Mouse (Mus musculus) CH12.LX (cell line): ENCODE measurements at regions not wholly inside any gene's neighbourhood (a gene's known extent, or its start where the extent isn't known, plus 50 kb on each side); places are given as distances from the start of the nearest gene placed in this dataset.

ENCODE experiments used
- DNase-seq: peaks from one replicate; pipeline ENCODE4 v3.0.0-alpha.2; 2013; ENCODE audit errors: extremely low read depth
- H3K27ac ChIP-seq: 2 replicates; pipeline ENCODE4 v1.5.1; 2012; ENCODE audit warnings: low read depth, mild to moderate bottlenecking, control low read depth, moderate library complexity; ENCODE audit not compliant: insufficient read depth
- H3K27me3 ChIP-seq: replicated peaks from 2 replicates; pipeline ENCODE3; 2012; ENCODE audit warnings: inconsistent platforms
- H3K36me3 ChIP-seq, 2 experiments: replicated peaks in 1 of 2; 2 replicates each; pipeline versions ENCODE3 to v1.6.1; 2012; ENCODE audit warnings: inconsistent platforms in 1 of 2, low read length in 1 of 2, mild to moderate bottlenecking in 1 of 2, mixed read lengths in 1 of 2, moderate library complexity in 1 of 2; ENCODE audit not compliant: control insufficient read depth in 1 of 2, insufficient read depth in 1 of 2
- H3K4me1 ChIP-seq, 2 experiments: 2 replicates each; pipeline ENCODE4 v1.6.1; 2012; ENCODE audit warnings: inconsistent platforms in 1 of 2, moderate library complexity in 1 of 2; ENCODE audit not compliant: insufficient read depth in 2 of 2, control insufficient read depth in 1 of 2
- H3K4me2 ChIP-seq: 2 replicates; pipeline ENCODE4 v1.6.1; 2012; ENCODE audit warnings: low read depth, mild to moderate bottlenecking, control low read depth; ENCODE audit not compliant: poor library complexity, insufficient read depth, severe bottlenecking
- H3K4me3 ChIP-seq, 3 experiments: fragments of 150-350 bp in 1 of 3; sonication (generic) in 1 of 3; replicated peaks in 1 of 3; 2 replicates each; pipeline versions ENCODE3 to v1.5.1; 2011 to 2012; ENCODE audit warnings: low read depth in 2 of 3, low read length in 2 of 3, mild to moderate bottlenecking in 2 of 3, moderate library complexity in 2 of 3, control low read depth in 1 of 3, improper control_type of control experiment in 1 of 3, inconsistent platforms in 1 of 3, mixed read lengths in 1 of 3; ENCODE audit not compliant: poor library complexity in 1 of 3
- H3K79me2 ChIP-seq: replicated peaks from 2 replicates; pipeline ENCODE4 v1.6.1; 2012; ENCODE audit warnings: mild to moderate bottlenecking, moderate library complexity; ENCODE audit not compliant: control insufficient read depth, poor library complexity, insufficient read depth, severe bottlenecking; ENCODE audit errors: extremely low read depth
- H3K9ac ChIP-seq: 2 replicates; pipeline ENCODE4 v1.6.1; 2012; ENCODE audit warnings: low read depth, mild to moderate bottlenecking, control low read depth, moderate library complexity; ENCODE audit not compliant: insufficient read depth
- H3K9me3 ChIP-seq: replicated peaks from 2 replicates; pipeline ENCODE3; 2012; ENCODE audit warnings: low read length, inconsistent platforms, mixed read lengths
- BHLHE40 ChIP-seq: IDR thresholded peaks from 2 replicates; pipeline ENCODE4 v1.6.1; 2011; ENCODE audit warnings: mild to moderate bottlenecking, low read depth, low read length, improper control_type of control experiment
- CHD2 ChIP-seq: IDR thresholded peaks from 2 replicates; pipeline ENCODE4 v1.6.1; 2011; ENCODE audit warnings: low read length, improper control_type of control experiment
- ELF1 ChIP-seq: IDR thresholded peaks from 2 replicates; pipeline ENCODE4 v1.6.1; 2014; ENCODE audit warnings: low read depth, mild to moderate bottlenecking, inconsistent platforms, low read length, improper control_type of control experiment
- EP300 ChIP-seq: IDR thresholded peaks from 2 replicates; pipeline ENCODE4 v1.6.1; 2011; ENCODE audit warnings: low read length, improper control_type of control experiment
- ETS1 ChIP-seq: conservative IDR thresholded peaks from 2 replicates; pipeline ENCODE4 v1.6.1; 2012; ENCODE audit warnings: low read depth, mild to moderate bottlenecking, inconsistent platforms, low read length, improper control_type of control experiment, moderate library complexity
- GABPA ChIP-seq: IDR thresholded peaks from 2 replicates; pipeline ENCODE4 v1.6.1; 2012; ENCODE audit warnings: low read depth, low read length, improper control_type of control experiment, inconsistent platforms; ENCODE audit not compliant: insufficient replicate concordance
- HCFC1 ChIP-seq: IDR thresholded peaks from 2 replicates; pipeline ENCODE4 v1.6.1; 2012; ENCODE audit warnings: low read depth, mild to moderate bottlenecking, inconsistent platforms, low read length, improper control_type of control experiment
- JUN ChIP-seq: IDR thresholded peaks from 2 replicates; pipeline ENCODE4 v1.6.1; 2011; ENCODE audit warnings: low read depth, mild to moderate bottlenecking, low read length, improper control_type of control experiment, moderate library complexity; ENCODE audit not compliant: insufficient read depth
- JUND ChIP-seq: conservative IDR thresholded peaks from 2 replicates; pipeline ENCODE4 v1.6.1; 2011; ENCODE audit warnings: low read depth, low read length, improper control_type of control experiment
- KAT2A ChIP-seq: IDR thresholded peaks from 2 replicates; pipeline ENCODE4 v1.6.1; 2012; ENCODE audit warnings: low read length, improper control_type of control experiment, inconsistent platforms; ENCODE audit not compliant: insufficient replicate concordance
- MAFK ChIP-seq: IDR thresholded peaks from 2 replicates; pipeline ENCODE4 v1.6.1; 2011; ENCODE audit warnings: low read length, improper control_type of control experiment; ENCODE audit not compliant: insufficient replicate concordance
- MEF2A ChIP-seq: IDR thresholded peaks from 2 replicates; pipeline ENCODE4 v1.6.1; 2014; ENCODE audit warnings: low read depth, mild to moderate bottlenecking, inconsistent platforms, low read length, improper control_type of control experiment, borderline replicate concordance
- MYC ChIP-seq: IDR thresholded peaks from 2 replicates; pipeline ENCODE4 v1.6.1; 2011; ENCODE audit warnings: low read depth, mild to moderate bottlenecking, improper control_type of control experiment, low read length
- NRF1 ChIP-seq: IDR thresholded peaks from 2 replicates; pipeline ENCODE4 v1.6.1; 2014; ENCODE audit warnings: low read depth, mild to moderate bottlenecking, inconsistent platforms, low read length, improper control_type of control experiment, moderate library complexity
- POLR2A ChIP-seq: IDR thresholded peaks from 2 replicates; pipeline ENCODE4 v1.6.1; 2011; ENCODE audit warnings: low read depth, mild to moderate bottlenecking, improper control_type of control experiment, low read length
- POLR2AphosphoS2 ChIP-seq: IDR thresholded peaks from 2 replicates; pipeline ENCODE4 v1.6.1; 2011; ENCODE audit warnings: low read depth, low read length, improper control_type of control experiment
- RAD21 ChIP-seq: IDR thresholded peaks from 2 replicates; pipeline ENCODE4 v1.6.1; 2011; ENCODE audit warnings: low read depth, mild to moderate bottlenecking, low read length, improper control_type of control experiment, moderate library complexity
- RCOR1 ChIP-seq: conservative IDR thresholded peaks from 2 replicates; pipeline ENCODE4 v1.6.1; 2012; ENCODE audit warnings: low read depth, mild to moderate bottlenecking, inconsistent platforms, low read length, improper control_type of control experiment
- SMC3 ChIP-seq: IDR thresholded peaks from 2 replicates; pipeline ENCODE4 v1.6.1; 2011; ENCODE audit warnings: low read depth, low read length, improper control_type of control experiment
- TBP ChIP-seq: conservative IDR thresholded peaks from 2 replicates; pipeline ENCODE4 v1.6.1; 2011; ENCODE audit warnings: low read depth, low read length, improper control_type of control experiment
- UBTF ChIP-seq: IDR thresholded peaks from 2 replicates; pipeline ENCODE4 v1.6.1; 2012; ENCODE audit warnings: low read depth, mild to moderate bottlenecking, inconsistent platforms, low read length, improper control_type of control experiment, moderate library complexity
- USF1 ChIP-seq: IDR thresholded peaks from 2 replicates; pipeline ENCODE4 v1.6.1; 2014; ENCODE audit warnings: low read depth, mild to moderate bottlenecking, inconsistent platforms, low read length, improper control_type of control experiment
- ZKSCAN1 ChIP-seq: IDR thresholded peaks from 2 replicates; pipeline ENCODE4 v1.6.1; 2012; ENCODE audit warnings: low read depth, inconsistent platforms, low read length, improper control_type of control experiment, borderline replicate concordance
- ZNF384 ChIP-seq: IDR thresholded peaks from 2 replicates; pipeline ENCODE4 v1.6.1; 2012; ENCODE audit warnings: low read depth, low read length, improper control_type of control experiment, inconsistent platforms
- dilution Hi-C: fragments of 300-500 bp; cut with MboI; formaldehyde crosslinking; loops from 2 replicates; pipeline ENCODE4 v1.14.3; 2020; ENCODE audit warnings: low sequenced_read_pairs; ENCODE audit not compliant: extremely low pct_unique_long_range_greater_than_20kb, extremely low pct_ligation_motif_present
- in situ Hi-C: fragments of 300-500 bp; cut with MboI; formaldehyde crosslinking; loops from 3 replicates; pipeline ENCODE4 v1.14.3; 2019; ENCODE audit warnings: low sequenced_read_pairs, low pct_ligation_motif_present, low pct_unique_long_range_greater_than_20kb, mixed read lengths

DNA sequence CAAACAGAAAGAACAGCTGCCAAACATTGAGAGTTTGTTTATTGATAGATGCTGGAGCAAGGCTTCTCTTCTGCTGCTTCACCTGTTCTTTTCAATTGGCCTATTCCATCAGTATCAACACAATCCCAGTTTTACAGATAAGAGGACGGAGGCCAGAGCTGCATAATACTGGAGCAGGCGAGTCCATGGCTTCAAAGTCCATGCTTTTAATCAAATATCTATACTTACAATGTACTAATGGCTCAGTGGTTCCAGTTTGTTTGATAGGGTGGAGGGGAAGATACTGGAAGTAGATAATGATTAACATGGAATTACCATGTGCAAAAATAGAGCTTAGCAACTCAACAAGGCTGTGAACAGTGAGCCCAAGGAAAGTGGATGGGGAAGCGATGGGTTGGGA, 163.2 kb upstream of the Tent5a start:
- Histone ChIP-seq H3K4me2 (no peak overlapping the region), H3K9me3 (no peaks in the 10 kb centered on the region), H3K4me1 (peaks cover 2 to 5% of the 10 kb centered on the region in 2 experiments; a peak in 2 of 4 replicates), H3K36me3 (no peaks in the 10 kb centered on the region), H3K27ac (no peak overlapping the region), H3K4me3 (no peak overlapping the region), H3K27me3 (no peaks in the 10 kb centered on the region), H3K79me2 (no peaks in the 10 kb centered on the region), H3K9ac (no peak overlapping the region)
- in situ Hi-C loops: no loop called here
- TF ChIP-seq MAFK (no peak), SMC3 (no peak), NRF1 (no peak), GABPA (no peak), UBTF (no peak), ELF1 (no peak), ZKSCAN1 (no peak), HCFC1 (no peak), JUND (no peak), MEF2A (no peak)
- dilution Hi-C loops: no loop called here
- no peak for DNase-seq

DNA sequence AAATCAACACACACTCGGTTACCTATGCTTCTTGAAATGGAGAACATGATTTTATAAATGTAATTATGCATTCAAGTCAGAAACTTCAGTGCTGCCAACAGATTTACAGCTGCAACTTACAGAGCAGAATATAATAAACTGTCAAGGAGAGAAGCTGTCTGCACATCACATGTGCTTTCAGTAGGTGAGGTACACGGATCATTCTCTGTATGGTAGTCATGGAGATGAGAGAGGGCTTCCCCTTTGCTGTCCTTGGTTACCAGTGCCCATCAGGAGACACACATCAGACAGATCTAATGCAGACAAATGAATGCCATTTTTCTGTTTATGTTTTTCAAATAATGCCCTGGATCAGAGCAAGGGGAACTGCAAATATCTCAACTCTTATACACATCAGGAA, 160.8 kb upstream of the Tent5a start:
- no peaks in the 10 kb centered on the region for H3K79me2 ChIP-seq
- H3K9me3 ChIP-seq: no peaks in the 10 kb centered on the region
- no peaks in the 10 kb centered on the region for H3K27me3 ChIP-seq
- in situ Hi-C loops: no loop called here
- TF ChIP-seq ETS1 (no peak), BHLHE40 (no peak), JUN (no peak), HCFC1 (no peak), JUND (no peak), EP300 (no peak), MEF2A (no peak), RCOR1 (no peak), ZKSCAN1 (no peak), ZNF384 (no peak), MYC (no peak), POLR2AphosphoS2 (no peak), KAT2A (no peak), POLR2A (no peak), TBP (no peak), RAD21 (no peak), CHD2 (no peak), USF1 (no peak), GABPA (no peak)
- TF ChIP-seq, all 38 proteins: peak for 0
- Histone ChIP-seq H3K9ac (no peak overlapping the region), H3K27ac (no peak overlapping the region), H3K4me3 (no peak overlapping the region), H3K4me1 (peaks cover 2 to 6% of the 10 kb centered on the region in 2 experiments; a peak in 2 of 4 replicates), H3K4me2 (no peak overlapping the region), H3K36me3 (no peaks in the 10 kb centered on the region)
- DNase-seq: no peak
- dilution Hi-C loops: no loop called here
